9 mouse cellular contexts compared by ENCODE assay signal in the genomic region with DNA sequence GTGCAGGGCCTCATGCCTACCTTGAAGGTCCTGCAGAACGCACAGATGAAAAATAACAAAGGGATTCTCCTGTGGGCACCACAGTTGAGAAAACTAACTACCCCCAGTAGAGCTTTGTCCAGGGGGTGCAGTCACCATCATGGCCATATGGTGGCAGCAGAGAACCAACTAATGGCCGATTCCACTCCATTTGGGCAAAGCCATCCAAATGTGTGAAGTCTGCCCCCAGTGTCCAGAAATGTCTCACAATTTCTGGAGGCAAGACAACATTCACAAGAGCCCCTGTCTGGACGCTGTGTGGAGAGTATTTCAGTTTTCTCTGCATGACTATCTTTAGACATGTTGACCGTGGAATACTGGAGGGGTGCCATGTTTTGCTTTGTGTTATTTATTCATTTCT. TPM values are rescaled to one million over a fixed set of nuclear protein-coding genes. Genes with fewer than 3 reads are reported as not detected.
DNase-seq lines count a peak whose midpoint lies in the region; ATAC-seq and TF ChIP-seq lines count a peak whose summit lies in the region.
"Had no signal": no experiment of that assay in that cellular context is flagged by ENCODE, and none has a peak within 500 bp of the region (broad histone marks: within the 10 kb centered on the region; RNA-seq: fewer than 3 reads in every experiment).

No protein-coding gene starts in this region.

- 11% methylated on average over 4 of the region's 4 CpGs for WGBS in forebrain, embryonic 11.5 days
- WGBS in heart, embryonic 15.5 days: 4% methylated on average over 4 of the region's 4 CpGs
- 1% methylated on average over 4 of the region's 4 CpGs for WGBS in lung, adult 2 months

- H3K27me3 ChIP-seq in ES-Bruce4 (ENCODE audit: control insufficient read depth, insufficient read depth, low read length, poor library complexity, severe bottlenecking): no peaks in the 10 kb centered on the region
- H3K27me3 ChIP-seq in forebrain, embryonic 11.5 days (ENCODE audit: control insufficient read depth, insufficient read depth, low read length): peaks cover 18% of the 10 kb centered on the region
- peaks cover 21% of the 10 kb centered on the region for H3K27me3 ChIP-seq in heart, embryonic 15.5 days

- peak; percentile 97 for TF ChIP-seq CTCF in ES-Bruce4 (IDR thresholded peaks at IDR 0.05; ENCODE audit: low read depth, low read length)
- TF ChIP-seq CTCF in lung, adult 2 months (IDR thresholded peaks at IDR 0.05; ENCODE audit: insufficient read depth, low read length): peak; percentile 96

- H3K4me3 ChIP-seq in ES-Bruce4 (ENCODE audit: low read depth, low read length): no peak overlapping the region
- no peak overlapping the region for H3K4me3 ChIP-seq in forebrain, embryonic 11.5 days (ENCODE audit: low read depth, low read length)
- H3K4me3 ChIP-seq in heart, embryonic 15.5 days: no peak overlapping the region
- H3K4me3 ChIP-seq in lung, adult 2 months (replicated peaks; ENCODE audit: extremely low read depth, low read depth, low read length): no peak overlapping the region

- no peak for TF ChIP-seq EP300 in ES-Bruce4 (IDR thresholded peaks at IDR 0.05; ENCODE audit: insufficient read depth, low read depth, low read length)

- no peak overlapping the region for H3K27ac ChIP-seq in ES-Bruce4 (ENCODE audit: insufficient read depth, low read length)
- no peak overlapping the region for H3K27ac ChIP-seq in forebrain, embryonic 11.5 days (ENCODE audit: low read depth, low read length)
- H3K27ac ChIP-seq in heart, embryonic 15.5 days: 0 out of 2 replicates have a peak overlapping the region, but pooled peaks have one; percentile 44
- H3K27ac ChIP-seq: macrophage had no signal

- no peak for TF ChIP-seq POLR2A in ES-Bruce4 (IDR thresholded peaks at IDR 0.05; ENCODE audit: insufficient read depth, low read length)
- no peak for TF ChIP-seq POLR2A in lung, adult 2 months (IDR thresholded peaks at IDR 0.05; ENCODE audit: borderline replicate concordance, extremely low read depth, low read depth, low read length)

- peak; percentile 72 for DNase-seq in c-Kit-negative CD71-positive TER-119-positive erythroid progenitor cells, embryonic 14.5 days (ENCODE audit: low read depth, low spot score)
- DNase-seq in forebrain, embryonic 11.5 days (ENCODE audit: low spot score): peak; percentile 93
- peak; percentile 77 to 93 for DNase-seq in layer of hippocampus, adult 18-20 months (ENCODE audit: low spot score in 2 of 2)
- peak; percentile 79 for DNase-seq in lung, adult 2 months
- peak; percentile 64 for DNase-seq in testis, postnatal 14 days (ENCODE audit: low spot score)

- no peak overlapping the region for H3K4me2 ChIP-seq in forebrain, embryonic 11.5 days (ENCODE audit: low read depth, low read length, severe bottlenecking)
- H3K4me2 ChIP-seq in heart, embryonic 15.5 days: 0 out of 2 replicates have a peak overlapping the region, but pooled peaks have one; percentile 9

- 0 out of 2 replicates have a peak, but pooled peaks have one; percentile 43 for ATAC-seq in forebrain, embryonic 11.5 days (replicated peaks; ENCODE audit: low FRiP score)
- no peak; the same call in 1 of the 2 replicates for ATAC-seq in heart, embryonic 15.5 days (replicated peaks; ENCODE audit: insufficient number of reproducible peaks, insufficient read depth, low FRiP score, low read depth)
- ATAC-seq in neutrophil, adult 5-6 weeks (ENCODE audit: extremely low read depth, insufficient number of reproducible peaks, low FRiP score, poor library complexity, severe bottlenecking): peak; percentile 85

- no peak overlapping the region for H3K9ac ChIP-seq in ES-Bruce4 (ENCODE audit: low read depth, poor library complexity, severe bottlenecking)
- no peak overlapping the region for H3K9ac ChIP-seq in forebrain, embryonic 11.5 days (ENCODE audit: low read length)
- no peak overlapping the region for H3K9ac ChIP-seq in heart, embryonic 15.5 days

- H3K36me3 ChIP-seq in ES-Bruce4 (ENCODE audit: control insufficient read depth, insufficient read depth, low read length, poor library complexity, severe bottlenecking): no peaks in the 10 kb centered on the region
- H3K36me3 ChIP-seq in forebrain, embryonic 11.5 days (ENCODE audit: control insufficient read depth, insufficient read depth, low read length): no peaks in the 10 kb centered on the region
- H3K36me3 ChIP-seq in heart, embryonic 15.5 days: peaks cover 3% of the 10 kb centered on the region; the same call in 1 of the 2 replicates

- H3K9me3 ChIP-seq in ES-Bruce4 (replicated peaks; ENCODE audit: control insufficient read depth, insufficient read depth, low read length, poor library complexity, severe bottlenecking): no peaks in the 10 kb centered on the region
- H3K9me3 ChIP-seq in forebrain, embryonic 11.5 days (ENCODE audit: control insufficient read depth, low read length): no peaks in the 10 kb centered on the region
- no peaks in the 10 kb centered on the region for H3K9me3 ChIP-seq in heart, embryonic 15.5 days (replicated peaks)

- peaks cover 4% of the 10 kb centered on the region for H3K4me1 ChIP-seq in ES-Bruce4 (ENCODE audit: control insufficient read depth, insufficient read depth, low read length)
- peaks cover 17% of the 10 kb centered on the region for H3K4me1 ChIP-seq in forebrain, embryonic 11.5 days (replicated peaks; ENCODE audit: control insufficient read depth, insufficient read depth, low read length)
- peaks cover 46% of the 10 kb centered on the region for H3K4me1 ChIP-seq in heart, embryonic 15.5 days (replicated peaks)
- no peaks in the 10 kb centered on the region; the same call in 1 of the 2 replicates for H3K4me1 ChIP-seq in lung, adult 2 months (ENCODE audit: control insufficient read depth, insufficient read depth, low read length)

RNA-seq across cellular contexts. Expression of gene Mst1r, which starts 1.9 kb away (rescaled TPM):
- polyA plus RNA-seq in ES-Bruce4 (2011; ENCODE audit: insufficient read depth, insufficient read length, low read depth, missing spikeins): 0.16 and 0.61 TPM in 2 replicates
- 0.36 and 0.43 TPM in 2 replicates for polyA plus RNA-seq in forebrain, embryonic 11.5 days (2014; fragmentation: Nextera tagmentation; extraction: Ambion mirVana)
- polyA plus RNA-seq in heart, embryonic 15.5 days (2015; fragmentation: Nextera tagmentation; extraction: Ambion mirVana): 2.1 and 4.1 TPM in 2 replicates
- total RNA-seq in layer of hippocampus, adult 18-20 months (2021): 1 to 10 TPM; 1.9 TPM
- polyA plus RNA-seq in lung, adult 2 months (2012; rRNA removed): 17.8 and 27.4 TPM in 2 replicates
- total RNA-seq in neutrophil, adult 5-6 weeks (2017): 0.25 and 3.0 TPM in 2 replicates
- polyA plus RNA-seq: macrophage had no signal

RNA-seq across cellular contexts. Expression of gene Mon1a, which starts 16.8 kb away (rescaled TPM):
- polyA plus RNA-seq in ES-Bruce4 (2011; ENCODE audit: insufficient read depth, insufficient read length, low read depth, missing spikeins): 3.0 and 4.2 TPM in 2 replicates
- polyA plus RNA-seq in forebrain, embryonic 11.5 days (2014; fragmentation: Nextera tagmentation; extraction: Ambion mirVana): 14.7 and 14.9 TPM in 2 replicates
- 8.5 and 9.8 TPM in 2 replicates for polyA plus RNA-seq in heart, embryonic 15.5 days (2015; fragmentation: Nextera tagmentation; extraction: Ambion mirVana)
- total RNA-seq in layer of hippocampus, adult 18-20 months (2021): 10 to 100 TPM; 25.9 to 27.4 TPM
- polyA plus RNA-seq in lung, adult 2 months (2012; rRNA removed): 29.4 and 31.7 TPM in 2 replicates
- 18.4 and 20.3 TPM in 2 replicates for total RNA-seq in neutrophil, adult 5-6 weeks (2017)

RNA-seq across cellular contexts. Expression of gene Actl11, which starts 23.5 kb away (rescaled TPM):
- polyA plus RNA-seq in ES-Bruce4 (2011; ENCODE audit: insufficient read depth, insufficient read length, low read depth, missing spikeins): not detected in 2 replicates
- not detected in 2 replicates for polyA plus RNA-seq in forebrain, embryonic 11.5 days (2014; fragmentation: Nextera tagmentation; extraction: Ambion mirVana)
- polyA plus RNA-seq in heart, embryonic 15.5 days (2015; fragmentation: Nextera tagmentation; extraction: Ambion mirVana): not detected in 2 replicates
- total RNA-seq in layer of hippocampus, adult 18-20 months (2021): not detected
- polyA plus RNA-seq in lung, adult 2 months (2012; rRNA removed): not detected in 2 replicates
- total RNA-seq in neutrophil, adult 5-6 weeks (2017): not detected in 2 replicates
- polyA plus RNA-seq: macrophage had no signal

RNA-seq across cellular contexts. Expression of gene Camkv, which starts 30.7 kb away (rescaled TPM):
- 4.0 and 5.6 TPM in 2 replicates for polyA plus RNA-seq in ES-Bruce4 (2011; ENCODE audit: insufficient read depth, insufficient read length, low read depth, missing spikeins)
- polyA plus RNA-seq in forebrain, embryonic 11.5 days (2014; fragmentation: Nextera tagmentation; extraction: Ambion mirVana): 7.4 and 8.0 TPM in 2 replicates
- 0.20 and 0.77 TPM in 2 replicates for polyA plus RNA-seq in heart, embryonic 15.5 days (2015; fragmentation: Nextera tagmentation; extraction: Ambion mirVana)
- total RNA-seq in layer of hippocampus, adult 18-20 months (2021): 100 to 1,000 TPM; 554 to 575 TPM
- polyA plus RNA-seq in lung, adult 2 months (2012; rRNA removed): 0.06 and 0.09 TPM in 2 replicates
- not detected in 2 replicates for total RNA-seq in neutrophil, adult 5-6 weeks (2017)
- polyA plus RNA-seq: macrophage had no signal

RNA-seq across cellular contexts. Expression of gene Rbm6, which starts 31.7 kb away (rescaled TPM):
- polyA plus RNA-seq in ES-Bruce4 (2011; ENCODE audit: insufficient read depth, insufficient read length, low read depth, missing spikeins): 115 and 130 TPM in 2 replicates
- 112 and 119 TPM in 2 replicates for polyA plus RNA-seq in forebrain, embryonic 11.5 days (2014; fragmentation: Nextera tagmentation; extraction: Ambion mirVana)
- polyA plus RNA-seq in heart, embryonic 15.5 days (2015; fragmentation: Nextera tagmentation; extraction: Ambion mirVana): 43.2 and 48.0 TPM in 2 replicates
- 10 to 100 TPM; 52.3 to 59.6 TPM for total RNA-seq in layer of hippocampus, adult 18-20 months (2021)
- 13.0 and 19.0 TPM in 2 replicates for polyA plus RNA-seq in lung, adult 2 months (2012; rRNA removed)
- 178 and 218 TPM in 2 replicates for total RNA-seq in neutrophil, adult 5-6 weeks (2017)
